Mouse (Mus musculus) CD4-positive, CD25-positive, alpha-beta regulatory T cell (primary cell): ENCODE results near the gene Tmem198b. TPM values are rescaled to one million over a fixed set of nuclear protein-coding genes. Genes with fewer than 3 reads are reported as not detected.

Source experiments
- polyA plus RNA-seq: library from polyadenylated mRNA; unstranded; fragments of 100-300 nt; shearing (Covaris generic); gene quantifications from one replicate; pipeline ENCODE4 v1.2.1, GENCODE M21; 2017

Tmem198b gene
- 5.9 TPM for polyA plus RNA-seq

DNA sequence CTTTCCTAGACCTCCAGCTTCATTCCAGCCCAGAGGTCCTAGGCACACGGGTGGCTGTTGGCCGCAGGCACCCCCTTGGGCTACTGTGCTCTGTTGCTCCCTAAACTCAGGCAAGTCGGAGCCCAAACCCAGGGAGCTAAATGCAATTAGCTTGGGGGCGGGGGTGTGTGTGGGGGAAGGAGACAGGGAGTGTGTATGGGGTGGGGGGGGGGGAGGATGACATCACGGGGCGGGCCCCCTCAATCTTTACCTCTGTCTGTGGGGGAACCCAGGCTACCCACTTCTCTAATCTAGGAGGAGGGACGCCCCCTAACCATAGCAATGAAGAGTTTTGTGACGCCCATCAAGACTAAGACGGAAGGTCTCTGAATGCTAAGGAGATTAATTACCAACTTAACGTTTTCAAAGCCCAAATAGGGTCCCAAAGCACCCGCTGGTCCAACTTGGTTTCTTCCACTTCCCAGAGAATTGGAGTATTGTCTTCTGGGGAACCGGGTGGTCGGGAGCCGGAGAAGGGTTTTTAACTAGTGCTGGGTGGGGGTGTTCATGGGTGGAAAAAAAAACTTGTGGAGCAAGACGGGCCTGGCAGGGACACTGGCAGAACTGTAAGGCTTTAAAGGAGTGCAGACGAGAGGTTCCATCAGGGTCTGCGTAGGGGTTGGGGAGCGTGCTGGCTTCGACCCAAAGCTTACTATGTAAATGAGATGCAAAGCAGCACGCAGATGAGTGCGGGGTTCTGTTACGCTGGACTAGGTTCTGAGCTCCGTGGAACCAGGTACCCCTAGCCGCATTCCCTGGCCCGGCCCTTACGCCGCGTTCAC lies at the start of gene Tmem198b:
Gene Tmem198b (minus strand): TSS at position 100 of the 821 bp plus-strand sequence.

DNA sequence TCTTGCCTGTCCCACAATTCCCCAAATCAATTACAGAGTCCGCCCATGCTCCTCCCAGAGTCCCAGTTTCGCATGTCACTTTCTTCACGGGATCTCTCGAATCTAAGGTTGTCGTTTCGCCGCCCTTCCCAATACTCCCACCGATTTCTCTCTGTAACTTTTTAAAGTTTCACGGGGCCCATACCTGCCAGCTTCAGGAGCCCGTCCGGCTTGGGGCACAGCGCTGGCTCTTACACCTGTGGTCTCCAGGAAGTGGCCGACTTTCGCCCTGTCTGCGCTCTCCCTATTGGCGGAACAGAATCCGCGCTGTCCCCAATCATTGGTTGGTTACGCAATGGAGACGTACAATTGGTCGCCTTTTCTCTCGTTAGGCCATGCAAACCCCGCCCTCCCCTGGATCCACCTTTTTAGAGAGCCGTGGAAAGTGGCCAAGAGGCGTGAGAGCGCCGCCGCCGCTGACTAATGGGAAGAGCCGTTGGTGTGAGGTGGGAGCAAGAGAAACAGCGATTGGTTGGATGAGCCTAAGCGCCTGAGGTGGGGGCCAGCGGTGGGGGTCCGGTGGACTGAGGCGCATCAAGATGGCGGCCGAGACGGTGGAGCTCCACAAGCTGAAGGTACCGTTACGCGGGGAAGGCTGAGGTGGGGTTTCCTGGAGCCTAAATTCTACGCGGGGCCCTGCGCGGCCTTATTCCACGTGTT lies 17.3 kb upstream of the Tmem198b start, which contains the start of gene Ormdl2:
Gene Ormdl2 (minus strand): TSS at position 288 of the 699 bp plus-strand sequence.

DNA sequence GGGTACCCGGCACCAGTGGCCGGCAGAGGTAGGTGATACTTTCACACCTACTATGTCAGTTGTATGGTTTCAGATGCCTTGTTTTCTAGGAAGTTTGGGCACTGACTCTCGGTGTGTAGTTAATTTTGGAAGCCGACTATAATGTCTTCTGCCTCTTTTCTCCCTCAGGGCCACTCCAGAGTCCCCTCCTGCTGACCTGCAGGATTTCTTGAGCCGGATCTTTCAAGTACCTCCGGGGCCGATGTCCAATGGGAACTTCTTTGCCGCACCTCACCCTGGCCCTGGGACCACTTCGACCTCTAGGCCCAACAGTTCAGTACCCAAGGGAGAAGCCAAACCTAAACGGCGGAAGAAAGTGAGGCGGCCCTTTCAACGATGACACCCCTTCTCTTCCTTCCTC lies 12.9 kb upstream of the Tmem198b start, which contains the start of gene Sarnp:
Gene Sarnp (plus strand): TSS at position 301 of the 400 bp plus-strand sequence.

DNA sequence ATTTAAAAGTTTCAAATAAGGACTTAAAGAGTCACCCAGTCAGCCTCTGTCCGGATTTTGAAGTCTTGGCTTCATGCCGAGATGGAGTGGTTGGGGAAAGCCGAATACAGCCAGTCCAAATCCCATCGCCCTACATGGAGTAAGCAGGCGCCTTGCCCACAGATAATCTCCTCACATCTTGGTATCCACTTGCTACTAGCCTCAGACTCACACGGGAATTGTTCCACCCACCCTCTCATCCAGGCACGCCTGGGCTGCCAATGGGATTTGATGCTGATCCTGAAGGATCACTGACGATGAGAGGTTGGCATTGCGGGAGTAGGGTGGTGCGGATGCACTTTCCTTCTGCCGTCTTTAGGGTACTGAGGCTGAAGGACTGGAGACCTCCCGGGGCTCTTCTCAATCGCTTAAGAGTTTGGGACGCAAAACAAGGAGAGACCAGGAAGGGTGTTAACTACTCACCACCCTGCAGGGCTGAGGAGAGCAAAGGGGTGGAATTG lies 349 bp downstream of the Tmem198b start, which contains the start of gene Dnajc14:
Gene Dnajc14 (plus strand): TSS at position 292 of the 500 bp plus-strand sequence.

DNA sequence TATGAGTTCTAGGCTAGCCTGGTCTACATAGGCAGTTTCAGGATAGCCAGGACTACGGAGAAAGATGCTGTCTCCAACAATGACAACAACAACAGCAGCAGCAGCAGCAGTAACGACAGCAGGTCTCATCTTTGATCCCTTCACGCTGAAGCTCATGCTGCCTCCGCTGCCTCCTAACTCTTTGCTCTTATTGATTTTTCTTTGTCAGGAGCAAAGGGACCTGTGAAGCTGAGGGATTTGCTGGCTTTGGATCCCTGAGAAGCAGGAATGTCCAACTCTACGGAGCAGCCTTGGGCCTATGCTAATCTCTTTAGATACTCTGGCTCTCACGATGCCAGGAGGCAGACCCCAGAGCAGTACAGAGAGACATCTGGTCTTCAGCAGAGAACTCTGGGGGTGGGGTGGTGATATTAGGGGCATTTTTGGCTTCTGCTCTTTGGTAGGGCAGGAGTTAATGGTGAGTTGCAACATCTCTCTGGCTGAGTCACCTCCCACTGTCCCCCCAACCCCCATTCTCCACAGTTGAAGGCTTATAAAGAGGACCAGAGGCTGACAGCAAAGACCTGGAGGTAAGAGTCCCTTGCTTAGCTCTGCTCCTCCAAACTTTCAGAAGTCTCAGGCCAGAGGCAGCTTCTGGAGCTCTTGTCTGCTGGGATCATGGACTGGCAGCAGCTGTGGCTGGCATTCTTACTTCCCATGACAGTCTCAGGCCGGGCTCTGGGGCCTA lies 13.6 kb downstream of the Tmem198b start, which contains the start of gene Mmp19:
Gene Mmp19 (plus strand): TSS at position 513 of the 727 bp plus-strand sequence.

Other genes starting within 250 kb of the Tmem198b start
- gene Pa2g4, start 238.4 kb downstream of the Tmem198b start, polyA plus RNA-seq = 36.9 TPM
- gene Erbb3, start 214.7 kb downstream of the Tmem198b start, polyA plus RNA-seq = 7.2 TPM
- 653 TPM for gene Rps26, start 177.6 kb downstream of the Tmem198b start, polyA plus RNA-seq
- gene Ikzf4, start 158.4 kb downstream of the Tmem198b start, polyA plus RNA-seq = 127 TPM
- gene Suox, start 130.3 kb downstream of the Tmem198b start, polyA plus RNA-seq = 56.1 TPM
- 50.8 TPM for gene Rab5b, start 108.1 kb downstream of the Tmem198b start, polyA plus RNA-seq
- 6.1 TPM for gene Pmel, start 100.2 kb downstream of the Tmem198b start, polyA plus RNA-seq
- gene Cdk2, start 99.3 kb downstream of the Tmem198b start, polyA plus RNA-seq = 42.1 TPM
- gene Dgka, start 59.5 kb downstream of the Tmem198b start, polyA plus RNA-seq = 752 TPM
- 45.9 TPM for gene Pym1, start 56.5 kb downstream of the Tmem198b start, polyA plus RNA-seq
- 0.07 TPM for gene Mmp19, start 13.5 kb downstream of the Tmem198b start, polyA plus RNA-seq
- gene Dnajc14, start 308 bp downstream of the Tmem198b start, polyA plus RNA-seq = 98.2 TPM
- gene Sarnp, start 13.0 kb upstream of the Tmem198b start, polyA plus RNA-seq = 157 TPM
- 52.6 TPM for gene Ormdl2, start 17.3 kb upstream of the Tmem198b start, polyA plus RNA-seq
- 3.2 TPM for gene Gdf11, start 87.3 kb upstream of the Tmem198b start, polyA plus RNA-seq
- gene Cd63, start 96.6 kb upstream of the Tmem198b start, polyA plus RNA-seq = 0.69 TPM
- 17.3 TPM for gene Rdh5, start 118.5 kb upstream of the Tmem198b start, polyA plus RNA-seq
- 166 TPM for gene Bloc1s1, start 119.7 kb upstream of the Tmem198b start, polyA plus RNA-seq
- 4.0 TPM for gene Itga7, start 129.4 kb upstream of the Tmem198b start, polyA plus RNA-seq
- gene Mettl7b, start 156.6 kb upstream of the Tmem198b start, polyA plus RNA-seq = not detected
- not detected for gene Olfr9, start 185.1 kb upstream of the Tmem198b start, polyA plus RNA-seq
- gene Olfr763, start 206.4 kb upstream of the Tmem198b start, polyA plus RNA-seq = not detected
- not detected for gene Olfr764-ps1, start 235.5 kb upstream of the Tmem198b start, polyA plus RNA-seq
- gene Olfr765, start 245.6 kb upstream of the Tmem198b start, polyA plus RNA-seq = not detected